Mouse (Mus musculus): ENCODE data around the gene Ablim1. TPM values are rescaled to one million over a fixed set of nuclear protein-coding genes. Genes with fewer than 3 reads are reported as not detected.

The Ablim1 gene
- total RNA-seq, 2 experiments from 2014 or later = 38.5 to 56.1 TPM

DNA sequence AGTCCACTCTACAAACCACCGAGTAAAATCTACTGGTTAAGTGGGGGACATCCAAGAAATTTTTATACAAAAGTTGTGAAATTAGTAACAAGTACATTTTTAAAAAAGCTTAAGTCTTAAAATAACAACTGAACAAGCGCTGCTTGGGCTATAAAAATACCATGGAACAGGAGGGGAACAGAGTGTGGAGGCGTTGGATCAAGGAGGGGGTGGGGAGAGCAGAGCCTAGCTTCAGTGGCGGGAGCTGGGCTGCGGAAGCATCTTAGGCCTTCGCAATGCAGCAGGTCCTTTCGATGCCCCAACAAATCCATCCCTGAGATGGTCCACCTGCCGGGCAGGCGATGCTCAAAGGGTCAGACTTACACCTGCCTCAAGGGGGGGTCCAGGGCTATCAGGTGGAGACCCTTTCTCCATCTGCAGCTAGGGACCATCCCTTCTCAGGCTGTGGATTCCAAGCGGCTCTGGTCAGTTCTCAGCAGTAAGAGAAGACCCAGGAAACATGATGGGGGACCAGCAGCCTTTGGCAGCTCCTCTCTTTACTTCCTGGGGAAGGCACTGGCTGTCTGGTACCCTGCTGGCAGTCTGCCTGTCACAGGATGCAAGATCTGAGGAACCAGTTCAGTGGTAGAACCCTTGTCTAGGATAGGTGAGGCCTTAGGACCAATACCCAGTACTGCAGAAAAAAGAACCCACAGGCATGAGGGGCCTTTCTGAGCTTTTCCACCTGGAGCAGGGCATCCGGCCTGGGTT lies 152.6 kb downstream of the Ablim1 start:
- Histone ChIP-seq H3K4me3 (no peak overlapping the region), H3K27ac (peak overlapping the region; percentile 59)
- no peak for DNase-seq
- no peak for TF ChIP-seq CTCF (IDR thresholded peaks at IDR 0.05)
- intact Hi-C loops (cut with DNase I) = loop anchor here (1.0 to 5.0 kb wide), 4 partner anchors 163 to 480 kb away; no protein-coding TSS in a partner anchor

DNA sequence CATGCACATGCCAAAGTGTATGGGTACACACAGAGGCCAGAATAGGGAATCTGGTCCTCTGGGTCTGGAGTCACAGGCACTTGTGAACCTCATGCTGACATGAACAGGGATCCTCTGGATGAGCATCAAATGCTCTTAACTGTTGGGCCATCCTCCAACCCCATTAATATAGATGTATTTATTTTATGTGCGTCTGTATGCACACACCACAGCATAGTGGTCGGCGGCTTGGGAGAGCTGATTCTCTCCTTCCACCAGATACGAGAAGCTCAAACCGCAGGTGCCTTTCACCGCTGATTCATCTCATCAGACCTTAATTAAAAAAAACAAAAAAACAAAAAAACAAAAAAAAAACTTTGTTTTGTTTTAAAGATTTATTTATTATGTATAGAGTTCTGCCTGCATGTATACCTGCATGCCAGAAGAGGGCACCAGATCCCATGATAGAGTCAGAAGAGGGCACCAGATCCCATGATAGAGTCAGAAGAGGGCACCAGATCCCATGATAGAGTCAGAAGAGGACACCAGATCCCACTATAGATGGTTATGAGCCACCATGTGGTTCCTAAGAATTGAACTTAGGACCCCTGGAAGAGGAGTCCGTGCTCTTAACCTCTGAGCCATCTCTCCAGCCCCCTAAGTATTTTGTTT lies 153.6 kb downstream of the Ablim1 start:
- peak; percentile 50 for DNase-seq
- intact Hi-C loops (cut with DNase I) = loop anchor here (1.0 to 5.0 kb wide), 4 partner anchors 164 to 481 kb away; no protein-coding TSS in a partner anchor
- Histone ChIP-seq H3K4me3 (no peak overlapping the region), H3K27ac (no peak overlapping the region)
- peak; percentile 97 for TF ChIP-seq CTCF (IDR thresholded peaks at IDR 0.05)

DNA sequence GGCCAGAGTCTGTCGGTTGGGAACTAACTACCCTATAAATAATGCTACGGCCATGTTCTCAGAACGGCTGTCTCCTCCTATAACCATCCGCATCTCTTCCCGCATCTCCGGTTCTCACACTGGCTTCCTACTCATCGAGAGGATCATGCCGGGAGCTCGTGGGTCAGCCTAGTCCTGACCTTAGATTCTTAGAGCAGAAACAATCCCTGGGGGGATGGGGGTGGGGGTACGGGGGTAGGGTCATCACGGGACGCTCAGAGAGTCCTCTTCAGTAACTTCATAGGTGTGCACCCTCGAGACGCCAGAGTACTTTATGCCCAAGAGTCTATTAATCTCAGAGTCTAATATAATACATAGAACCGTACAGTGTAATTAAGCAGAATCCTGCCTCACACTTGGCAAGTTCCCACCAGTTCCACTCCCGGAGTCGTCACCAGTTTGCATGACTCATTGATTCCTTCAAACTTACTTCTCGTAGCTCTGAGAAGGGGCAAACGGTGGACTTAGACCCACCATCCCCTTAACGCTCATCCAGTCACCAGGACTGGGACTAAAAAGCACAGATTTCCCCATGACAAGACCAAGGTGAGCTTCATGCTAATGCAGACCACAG lies 156.9 kb downstream of the Ablim1 start:
- no peak for DNase-seq
- Histone ChIP-seq H3K4me3 (peak overlapping the region; percentile 23), H3K27ac (peak overlapping the region; percentile 53; the same call in 1 of the 2 replicates)
- intact Hi-C loops (cut with DNase I) = no loop called here
- TF ChIP-seq CTCF (IDR thresholded peaks at IDR 0.05) = no peak

DNA sequence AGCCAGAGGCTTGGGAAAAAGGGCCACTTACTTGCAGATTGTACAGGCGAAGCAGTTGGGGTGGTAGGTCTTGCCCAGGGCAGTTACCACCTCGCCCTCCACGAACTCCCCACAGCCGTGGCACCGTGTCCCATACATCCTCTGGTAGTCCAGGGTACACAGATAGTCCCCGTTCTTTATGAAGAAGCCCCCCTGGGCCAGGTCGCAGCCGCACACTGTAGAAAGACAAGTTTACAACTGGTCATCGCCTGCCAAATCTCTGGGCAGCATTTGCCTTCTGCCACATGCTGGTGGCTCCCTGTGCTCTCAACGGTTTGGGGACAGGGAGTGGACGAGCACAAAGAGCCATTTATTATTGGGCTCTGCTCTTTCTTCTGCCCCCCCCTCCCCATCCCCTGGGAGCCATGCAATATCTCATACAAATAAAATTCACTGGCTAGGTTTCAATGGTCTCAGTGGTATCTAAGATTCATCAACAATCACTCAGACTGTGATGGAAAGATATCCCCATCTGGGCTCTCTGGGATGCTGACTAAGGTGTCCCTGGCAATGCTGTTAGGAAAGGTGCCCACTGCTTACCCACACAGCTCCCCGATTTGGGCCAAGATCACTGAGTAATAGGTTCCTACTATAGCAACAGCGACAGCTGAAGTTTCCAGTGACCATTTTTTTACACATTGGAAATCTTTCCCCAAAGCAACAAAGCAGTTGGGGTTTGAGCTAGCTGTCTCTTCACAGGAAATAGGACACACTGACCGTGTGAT lies 159.4 kb downstream of the Ablim1 start:
- intact Hi-C loops (cut with DNase I) = no loop called here

DNA sequence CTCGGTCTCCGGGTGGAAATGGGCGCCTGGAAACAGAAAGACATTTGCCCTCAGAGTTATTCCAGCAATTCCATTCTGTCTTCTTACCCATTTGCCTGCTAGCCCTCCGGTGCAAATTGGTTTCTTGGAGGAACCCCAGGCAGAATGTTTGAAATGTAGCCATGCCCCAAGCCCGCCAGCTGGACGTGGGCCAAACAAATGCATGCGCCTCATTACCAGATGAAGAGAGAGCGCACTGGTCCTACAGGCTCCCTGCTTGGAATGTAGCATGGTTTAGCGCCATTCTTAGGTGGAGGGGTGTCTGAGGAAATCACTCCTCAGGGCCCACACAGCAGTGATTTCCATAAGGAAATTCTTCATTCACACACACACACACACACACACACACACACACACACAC lies 162.4 kb downstream of the Ablim1 start:
- peak; percentile 58 for DNase-seq
- H3K27ac ChIP-seq = no peak overlapping the region
- intact Hi-C loops (cut with DNase I) = no loop called here

More for the DNA sequence above, 159.4 kb downstream of the Ablim1 start:
- DNase-seq = no peak
- Histone ChIP-seq H3K27ac (peak overlapping the region; percentile 69), H3K4me3 (peak overlapping the region; percentile 41)
- no peak for TF ChIP-seq CTCF (IDR thresholded peaks at IDR 0.05)

GRCm38 (mm10) chr19:57151504-57151903 lies 163.2 kb downstream of the Ablim1 start:
- no peak overlapping the region for H3K27ac ChIP-seq
- intact Hi-C loops (cut with DNase I) = no loop called here
- peak; percentile 16 for DNase-seq
- no peak for TF ChIP-seq CTCF (IDR thresholded peaks at IDR 0.05)
- no peak overlapping the region for H3K4me3 ChIP-seq

More for the DNA sequence above, 162.4 kb downstream of the Ablim1 start:
- 0 out of 2 replicates have a peak overlapping the region, but pooled peaks have one; percentile 3 for H3K4me3 ChIP-seq
- TF ChIP-seq CTCF (IDR thresholded peaks at IDR 0.05) = no peak

- Histone ChIP-seq H3K4me3 (no peak overlapping the region), H3K27ac (no peak overlapping the region)
- intact Hi-C loops (cut with DNase I) = no loop called here
- DNase-seq = peak; percentile 68
- TF ChIP-seq CTCF (IDR thresholded peaks at IDR 0.05) = peak; percentile 77
Measured at GRCm38 (mm10) chr19:57150275-57150674, 164.4 kb downstream of the Ablim1 start.

DNA sequence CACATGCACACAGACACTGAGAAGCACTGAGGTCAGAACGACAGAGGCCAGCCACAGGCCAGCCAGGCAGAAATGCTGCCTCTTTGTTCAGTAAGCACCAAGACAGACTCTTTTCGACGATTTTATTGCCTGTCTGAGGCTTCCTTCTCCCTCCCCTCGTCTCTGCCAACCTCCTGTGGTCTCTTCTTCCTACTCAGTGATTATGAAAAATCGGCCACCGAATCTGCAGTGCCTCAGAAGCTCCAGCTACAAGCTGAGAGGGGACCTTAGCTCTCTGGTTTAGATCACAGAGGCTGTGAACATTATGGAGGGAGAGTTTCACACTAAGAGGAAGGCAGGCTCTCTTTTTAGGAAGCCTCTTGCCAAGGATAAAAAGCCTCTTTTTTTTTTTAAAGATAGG lies 167.0 kb downstream of the Ablim1 start:
- no peak for TF ChIP-seq CTCF (IDR thresholded peaks at IDR 0.05)
- no peak for DNase-seq
- intact Hi-C loops (cut with DNase I) = no loop called here
- Histone ChIP-seq H3K4me3 (no peak overlapping the region), H3K27ac (peak overlapping the region; percentile 9; the same call in 1 of the 2 replicates)

GRCm38 (mm10) chr19:57146936-57147335 lies 167.8 kb downstream of the Ablim1 start:
- no peak for DNase-seq
- intact Hi-C loops (cut with DNase I) = no loop called here
- H3K4me3 ChIP-seq = no peak overlapping the region
- TF ChIP-seq CTCF (IDR thresholded peaks at IDR 0.05) = no peak
- no peak overlapping the region for H3K27ac ChIP-seq

- intact Hi-C loops (cut with DNase I) = no loop called here
- no peak for TF ChIP-seq CTCF (IDR thresholded peaks at IDR 0.05)
- Histone ChIP-seq H3K27ac (peak overlapping the region; percentile 10; the same call in 1 of the 2 replicates), H3K4me3 (no peak overlapping the region)
- no peak for DNase-seq
Measured at GRCm38 (mm10) chr19:57143646-57144045, 171.1 kb downstream of the Ablim1 start.

DNA sequence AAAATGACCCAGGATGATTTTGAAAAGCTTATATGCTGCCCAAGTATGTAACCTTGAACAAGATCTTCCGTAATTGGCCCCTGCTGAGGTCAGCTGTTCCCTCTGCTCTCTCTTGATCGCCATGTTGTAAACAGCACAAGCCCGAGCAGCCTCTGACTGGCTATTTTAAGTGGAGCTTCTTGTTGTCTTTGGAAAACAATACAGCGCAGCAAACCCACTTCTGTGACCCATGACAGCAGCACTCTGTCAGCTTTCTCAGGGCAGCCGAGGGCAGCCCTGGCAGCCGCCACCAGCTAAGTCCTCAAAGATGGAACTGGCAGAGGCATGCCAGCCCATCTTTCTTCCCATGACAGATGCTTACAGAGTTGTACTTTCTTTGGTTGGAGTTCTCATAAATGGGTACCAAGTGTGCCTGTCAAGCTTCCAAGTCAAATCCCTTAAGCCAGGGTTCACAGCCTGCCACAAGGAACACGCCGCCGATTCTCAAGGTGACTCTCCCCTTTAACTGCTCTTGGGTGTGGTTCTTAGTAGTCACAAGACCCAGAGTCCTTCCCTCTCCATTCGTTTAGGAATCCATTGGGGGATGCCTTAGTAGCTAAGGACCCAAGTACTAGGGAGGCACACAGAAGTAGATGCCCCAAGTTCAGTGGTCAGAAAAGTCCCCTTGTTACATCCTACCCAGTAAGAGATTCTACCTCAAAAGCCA lies 172.8 kb downstream of the Ablim1 start:
- no peak overlapping the region for H3K4me3 ChIP-seq
- peak overlapping the region; percentile 75 for H3K27ac ChIP-seq
- intact Hi-C loops (cut with DNase I) = no loop called here
- TF ChIP-seq CTCF (IDR thresholded peaks at IDR 0.05) = no peak
- DNase-seq = no peak

DNA sequence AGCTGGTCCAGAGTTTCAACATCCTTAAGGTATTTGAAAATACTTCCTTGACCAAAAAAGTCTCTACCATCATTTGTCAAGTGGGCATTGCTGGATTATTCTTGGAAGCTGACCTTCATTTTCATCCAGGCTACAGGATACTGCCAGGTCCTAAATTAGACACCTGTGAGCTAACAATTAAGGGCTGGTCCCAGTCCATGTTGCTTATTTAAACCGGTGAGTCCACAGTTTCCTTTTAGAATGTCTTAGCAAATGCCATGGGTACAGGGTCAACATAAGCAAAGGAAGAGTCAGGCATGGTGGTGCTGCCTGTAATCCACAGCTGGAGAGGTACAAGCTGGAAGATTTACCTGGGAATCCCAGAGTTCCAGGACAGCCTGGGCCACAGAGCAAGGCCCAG lies 173.8 kb downstream of the Ablim1 start:
- no peak for TF ChIP-seq CTCF (IDR thresholded peaks at IDR 0.05)
- intact Hi-C loops (cut with DNase I) = no loop called here
- peak; percentile 17 for DNase-seq
- Histone ChIP-seq H3K4me3 (no peak overlapping the region), H3K27ac (peak overlapping the region; percentile 75)
